Mouse (Mus musculus) left cerebral cortex, adult 11 months (tissue): ENCODE data around the gene Gdi1.

Experiments
- DNase-seq: peaks from one replicate; pipeline ENCODE4 v3.0.0; 2022; ENCODE audit warnings: low spot score

Gdi1 gene

DNA sequence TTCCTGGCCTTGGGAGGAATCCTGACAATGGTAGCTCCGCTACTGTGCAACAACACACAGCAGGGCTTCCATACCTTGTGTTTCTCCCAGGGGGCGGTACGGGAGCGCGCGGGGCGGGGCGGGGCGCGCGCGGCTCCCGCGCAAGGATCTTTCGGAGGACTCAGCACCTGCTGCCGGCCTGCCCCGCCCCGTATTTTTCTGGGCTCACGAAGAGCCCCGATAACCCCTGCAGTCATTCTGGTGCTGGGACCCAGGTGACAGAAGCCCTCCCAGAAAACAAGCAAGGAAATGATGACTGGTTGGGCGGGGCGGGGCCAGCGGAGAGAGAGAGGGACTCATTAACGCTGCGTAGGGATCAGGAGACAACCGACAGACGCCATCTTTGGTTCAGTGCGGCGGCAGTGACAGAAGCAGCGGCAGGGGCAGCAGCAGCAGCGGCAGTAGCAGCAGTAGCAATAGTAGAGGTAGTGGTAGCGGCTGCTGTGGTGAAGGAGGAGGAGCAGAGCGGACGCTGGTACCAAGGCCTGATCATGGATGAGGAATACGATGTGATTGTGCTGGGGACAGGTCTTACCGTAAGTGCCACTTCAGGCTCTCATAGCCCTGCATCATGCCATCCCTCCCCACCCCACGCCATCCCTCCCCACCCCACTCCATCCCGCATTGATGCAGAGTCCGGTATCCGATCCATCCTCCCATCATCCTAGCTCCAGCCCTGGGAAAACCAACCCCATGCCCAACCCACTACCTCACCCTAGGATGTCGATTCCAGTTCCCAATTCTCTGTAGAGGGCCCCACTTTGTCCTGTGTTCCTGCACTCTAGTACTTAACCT lies at the start of gene Gdi1:
Gdi1 (plus strand) TSS at position 132 of the 834 bp plus-strand sequence.
- DNase-seq = peak; percentile 48

GRCm38 (mm10) chrX:74257746-74258145 lies 47.1 kb upstream of the Gdi1 start:
- DNase-seq = no peak

GRCm38 (mm10) chrX:74269736-74270061 lies 35.1 kb upstream of the Gdi1 start:
- no peak for DNase-seq

DNA sequence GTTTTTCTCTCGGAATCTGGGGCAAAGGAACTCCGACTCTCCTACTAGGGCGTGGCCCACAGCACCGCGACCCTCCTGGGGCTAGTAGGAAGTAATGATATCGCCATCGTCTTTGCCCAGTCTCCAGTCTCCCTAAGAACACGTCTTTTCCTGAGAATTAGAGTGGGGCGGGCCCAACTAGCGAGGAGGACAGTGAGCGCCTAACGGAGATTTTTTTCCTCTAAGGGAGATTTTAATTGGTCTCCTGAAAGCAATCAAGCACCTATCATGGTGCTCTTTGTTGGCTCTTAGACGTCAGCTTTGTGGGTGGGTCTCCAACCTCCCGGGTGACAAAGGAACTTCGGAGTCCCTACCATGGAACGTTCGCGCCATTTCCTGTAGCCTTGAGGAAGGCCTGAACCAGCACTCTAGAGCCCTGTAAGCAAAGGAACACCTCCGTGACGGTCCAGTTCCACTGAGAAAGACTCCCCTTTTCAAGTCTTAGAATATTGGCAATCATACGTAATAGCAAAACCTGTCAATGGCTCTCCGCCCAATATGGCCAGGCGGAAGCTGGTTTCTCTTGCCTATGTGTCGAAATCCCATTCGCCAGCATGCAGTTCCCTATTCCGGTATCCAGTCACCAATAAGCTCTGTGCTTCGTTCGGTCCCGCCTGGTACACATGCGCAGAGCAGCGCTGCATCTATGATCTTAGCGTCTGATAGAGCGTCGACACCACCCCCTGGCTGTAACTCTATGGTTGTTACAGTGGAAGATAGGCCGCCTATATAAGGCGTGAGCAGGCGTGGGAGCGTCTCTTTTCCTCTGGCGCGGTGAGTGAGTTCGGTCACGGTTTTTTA lies 34.5 kb upstream of the Gdi1 start, which contains the start of gene Rpl10:
Rpl10 (plus strand) TSS at position 751 of the 840 bp plus-strand sequence.
- peak; percentile 93 for DNase-seq

DNA sequence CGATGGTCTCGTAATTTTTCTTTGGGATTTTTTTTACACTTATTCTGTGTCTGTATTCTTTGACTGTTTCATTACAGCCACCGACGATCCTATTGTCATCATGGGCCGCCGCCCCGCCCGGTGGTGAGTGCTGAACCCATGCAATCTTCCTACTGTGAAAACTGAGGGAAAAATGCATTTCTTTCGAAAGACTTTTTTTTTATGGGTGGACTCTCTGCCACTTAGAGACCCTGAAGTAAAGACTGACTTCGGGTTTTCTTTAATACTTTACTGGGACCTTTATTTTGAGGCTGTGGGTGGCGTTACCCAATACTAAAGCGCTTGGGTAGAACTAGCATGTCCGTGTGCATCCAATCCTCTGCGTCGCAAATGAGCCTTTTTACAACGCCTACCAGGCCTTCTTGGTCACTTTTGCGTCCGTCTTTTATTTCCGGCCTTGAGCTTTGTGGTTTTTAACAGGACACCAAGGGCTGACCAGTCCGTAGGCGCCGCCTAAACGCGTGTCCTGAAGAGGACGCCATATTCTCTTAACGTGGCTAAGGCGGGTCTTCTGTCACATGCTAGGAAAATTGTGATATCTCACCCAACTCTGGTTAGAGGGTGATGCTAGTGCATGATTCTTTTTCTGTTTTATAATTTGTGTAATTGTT lies 33.8 kb upstream of the Gdi1 start:
- DNase-seq = no peak

GRCm38 (mm10) chrX:74273422-74274322 lies 31.1 kb upstream of the Gdi1 start:
- no peak for DNase-seq

GRCm38 (mm10) chrX:74277916-74278315 lies 26.9 kb upstream of the Gdi1 start:
- no peak for DNase-seq

DNA sequence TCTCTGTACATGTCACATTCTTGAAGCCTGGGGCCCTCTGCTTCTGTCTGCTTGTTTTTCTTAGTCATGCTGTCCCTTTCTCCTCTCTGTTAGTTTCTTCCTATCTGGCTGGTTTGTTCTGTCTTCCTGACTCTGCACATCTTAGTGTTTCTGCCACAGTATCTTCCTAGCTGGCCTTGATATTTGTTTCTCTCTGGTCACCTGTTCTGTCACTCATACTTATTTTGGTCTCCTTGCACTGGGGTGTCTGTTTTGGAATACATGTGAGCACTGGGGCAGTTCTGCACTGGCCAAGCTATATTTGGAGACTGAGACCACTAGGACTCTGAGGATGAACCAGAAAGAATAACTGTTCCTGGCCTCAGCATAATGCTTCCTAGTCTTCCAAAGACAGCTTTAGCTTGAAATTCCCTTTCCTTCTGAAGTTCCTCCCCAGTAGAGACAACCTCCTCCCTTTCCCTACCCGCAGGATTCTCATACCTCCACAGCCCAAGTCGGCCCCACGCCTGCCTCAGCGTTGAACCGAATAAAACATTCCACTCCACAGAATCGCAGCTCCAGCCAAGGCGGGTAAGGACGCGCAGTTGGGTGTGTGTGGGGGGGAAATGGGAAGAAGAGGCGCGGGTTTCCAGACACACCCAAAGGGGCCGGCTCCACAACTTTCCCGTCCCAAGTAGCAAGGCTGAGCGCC lies 23.6 kb upstream of the Gdi1 start:
- no peak for DNase-seq

- no peak for DNase-seq
Observed at GRCm38 (mm10) chrX:74281732-74282394, 22.9 kb upstream of the Gdi1 start, which contains the start of the genes Taz and Dnase1l1. TSS of gene Taz (plus strand) at chrX:74281912. TSS of gene Dnase1l1 (minus strand) at chrX:74282337.

DNA sequence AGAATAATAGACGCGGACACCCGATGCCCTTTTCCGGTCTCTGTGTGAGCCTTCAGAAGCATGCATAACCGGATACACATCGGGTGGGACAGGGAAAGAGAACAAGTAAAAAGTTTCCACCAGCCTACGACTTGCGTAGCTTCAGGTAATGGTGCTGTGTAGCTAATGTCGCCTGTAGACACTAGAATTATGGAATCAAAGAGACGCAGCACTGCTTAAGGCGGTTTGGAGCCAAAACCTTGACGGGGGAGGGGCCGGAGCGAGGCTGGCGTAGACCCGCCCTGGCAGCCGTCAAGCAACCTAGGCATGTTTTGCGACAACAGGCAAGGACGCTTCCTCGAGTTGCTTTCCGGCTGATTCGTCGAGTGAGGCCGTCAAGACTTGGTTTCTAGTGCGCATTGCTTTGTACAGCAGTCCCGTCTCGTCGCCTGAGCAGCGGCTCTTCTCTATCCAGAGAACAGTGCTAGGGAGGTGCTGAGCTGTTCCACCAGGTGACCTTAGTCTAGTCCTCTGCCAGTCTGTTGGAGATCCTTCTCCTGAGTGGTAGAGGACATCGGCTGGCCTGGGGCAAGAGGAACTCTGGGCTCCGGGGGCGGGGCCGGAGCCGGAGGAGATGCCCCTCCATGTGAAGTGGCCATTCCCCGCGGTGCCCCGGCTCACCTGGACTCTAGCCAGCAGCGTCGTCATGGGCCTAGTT lies 22.3 kb upstream of the Gdi1 start:
- DNase-seq = peak; percentile 70

- DNase-seq = no peak
Observed at GRCm38 (mm10) chrX:74283092-74283437, 21.7 kb upstream of the Gdi1 start.

DNA sequence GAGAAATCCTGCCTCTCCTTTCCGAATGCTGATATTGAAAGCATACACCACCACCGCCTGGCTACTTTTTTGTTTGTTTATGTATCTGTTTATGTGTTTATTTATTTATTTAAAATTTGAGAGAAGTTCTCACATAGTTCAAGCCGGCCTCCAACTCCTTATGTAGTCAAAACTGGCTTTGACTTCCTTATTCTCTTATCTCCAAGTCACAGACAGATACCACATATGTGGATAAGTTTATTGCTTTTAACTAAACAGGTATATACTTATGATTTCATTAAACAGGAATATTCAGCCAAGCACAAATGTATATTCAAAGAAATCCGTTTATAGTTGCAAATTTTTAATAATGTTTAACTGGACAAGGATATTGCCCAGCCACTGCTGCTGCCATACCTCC lies 11.4 kb upstream of the Gdi1 start:
- no peak for DNase-seq

- peak; percentile 92 for DNase-seq
Observed at GRCm38 (mm10) chrX:74296538-74297448, 8.0 kb upstream of the Gdi1 start, which contains the start of gene Atp6ap1. TSS of gene Atp6ap1 (plus strand) at chrX:74297097.

GRCm38 (mm10) chrX:74298348-74298747 lies 6.5 kb upstream of the Gdi1 start:
- DNase-seq = no peak

GRCm38 (mm10) chrX:74299721-74300120 lies 5.1 kb upstream of the Gdi1 start:
- no peak for DNase-seq

GRCm38 (mm10) chrX:74312540-74313464 lies 8.0 kb downstream of the Gdi1 start, which contains the start of gene Fam50a:
TSS of gene Fam50a (plus strand) at chrX:74313033.
- DNase-seq = peak; percentile 82

DNA sequence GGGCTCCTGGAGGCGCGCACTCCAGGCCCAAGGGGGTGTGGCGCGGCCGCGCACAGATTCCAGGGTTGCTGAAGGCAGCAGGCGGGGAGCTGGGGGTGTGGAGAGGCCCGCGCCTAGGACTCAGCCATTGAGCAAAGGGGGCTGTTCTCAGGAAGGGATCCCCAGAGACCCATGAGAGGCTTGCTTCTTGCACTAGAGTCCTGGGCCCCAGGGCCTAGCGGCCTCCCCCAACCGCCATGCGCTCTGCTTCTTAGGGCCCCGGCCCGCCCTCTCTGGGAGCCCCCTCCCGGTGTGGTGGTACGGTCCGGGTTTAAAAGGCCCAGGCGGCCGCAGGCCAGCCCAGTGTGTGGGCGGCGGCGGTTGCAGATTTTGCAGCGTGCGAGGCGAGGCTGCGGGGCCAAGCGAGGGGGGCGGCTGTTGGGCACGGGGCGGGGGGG lies 23.9 kb downstream of the Gdi1 start, which contains the start of gene Plxna3:
Plxna3 (plus strand) TSS at position 342 of the 437 bp plus-strand sequence.
- DNase-seq = peak; percentile 42
